Mouse (Mus musculus): Measurements from ENCODE around the gene Tnfaip8l3. TPM values are rescaled to one million over a fixed set of nuclear protein-coding genes. Genes with fewer than 3 reads are reported as not detected.
"Not testable (repeated sequence)": the region's sequence is repeated elsewhere in the genome, so short reads cannot be mapped to it uniquely, and the experiment has no call there.

Gene Tnfaip8l3
- total RNA-seq, 2 experiments from 2014 or later = 0.08 to 0.28 TPM

DNA sequence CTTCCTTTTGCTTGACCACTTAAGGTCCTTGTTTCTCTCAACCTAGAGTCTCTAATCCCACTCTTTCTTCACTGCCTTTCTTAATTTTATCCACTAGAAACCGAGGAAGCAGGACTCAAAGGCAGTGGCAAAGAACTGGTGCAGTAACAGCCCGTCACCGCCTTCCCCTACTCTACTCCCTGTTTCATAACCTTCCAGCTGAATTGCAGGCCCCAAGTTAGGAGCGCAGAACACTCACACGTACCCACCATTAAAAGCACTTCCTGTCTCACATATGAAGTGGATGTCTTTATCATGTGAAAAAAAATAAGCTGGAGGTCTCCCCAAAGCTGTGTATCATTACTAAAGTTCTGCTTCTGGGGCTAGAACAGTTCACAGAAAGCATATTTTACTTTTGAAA, 6.5 kb downstream of the Tnfaip8l3 start:
- intact Hi-C loops (cut with DNase I) = no loop called here
- no peak for DNase-seq
- H3K4me3 ChIP-seq = no peak overlapping the region
- peak overlapping the region; percentile 38 for H3K27ac ChIP-seq
- TF ChIP-seq CTCF (IDR thresholded peaks at IDR 0.05) = no peak

DNA sequence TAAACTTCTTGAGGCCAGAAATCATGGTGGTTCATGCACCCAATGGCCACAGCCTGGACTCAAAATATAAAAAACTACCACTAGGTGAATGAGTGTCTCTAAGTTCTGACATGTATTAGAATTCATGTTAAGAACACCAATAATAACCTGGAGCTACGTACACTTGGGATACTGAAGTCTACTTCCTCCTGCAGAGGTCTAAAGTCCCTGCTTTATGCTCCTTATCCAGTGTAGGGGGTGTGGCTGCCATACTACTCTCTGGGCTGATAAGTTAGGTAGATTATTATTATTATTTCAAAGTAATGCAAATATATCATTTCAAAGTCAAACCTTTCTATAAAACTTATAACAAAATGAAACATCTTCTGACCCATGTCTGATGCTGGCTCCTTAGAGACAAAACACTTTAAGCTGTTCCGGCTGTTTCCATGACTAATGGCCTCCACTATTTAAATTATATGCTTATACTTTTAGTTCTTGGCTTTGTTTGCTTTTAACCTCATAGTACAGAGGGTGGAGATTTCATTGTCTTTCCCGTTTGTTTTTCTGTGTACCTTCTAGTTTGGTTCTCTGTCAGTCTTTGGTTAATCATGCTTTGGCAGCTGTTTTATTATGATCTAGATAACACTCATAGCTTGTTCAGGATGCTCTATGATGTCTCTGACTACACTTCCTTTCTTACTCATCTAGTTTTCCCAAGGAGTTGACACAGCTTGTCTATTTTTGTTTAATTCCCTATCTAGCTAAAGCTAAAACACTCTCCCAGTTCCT, 16.7 kb downstream of the Tnfaip8l3 start:
- no peak for TF ChIP-seq CTCF (IDR thresholded peaks at IDR 0.05)
- intact Hi-C loops (cut with DNase I) = no loop called here
- no peak for DNase-seq
- no peak overlapping the region for H3K27ac ChIP-seq
- no peak overlapping the region for H3K4me3 ChIP-seq

- no peak for DNase-seq
- Histone ChIP-seq H3K4me3 (no peak overlapping the region), H3K27ac (no peak overlapping the region)
- intact Hi-C loops (cut with DNase I) = no loop called here
- no peak for TF ChIP-seq CTCF (IDR thresholded peaks at IDR 0.05)
Observed at GRCm38 (mm10) chr9:54048978-54049377, 19.2 kb downstream of the Tnfaip8l3 start.

- no peak for TF ChIP-seq CTCF (IDR thresholded peaks at IDR 0.05)
- intact Hi-C loops (cut with DNase I) = no loop called here
- Histone ChIP-seq H3K27ac (no peak overlapping the region), H3K4me3 (no peak overlapping the region)
- no peak for DNase-seq
Observed at GRCm38 (mm10) chr9:54043067-54043466, 25.1 kb downstream of the Tnfaip8l3 start.

- no peak for TF ChIP-seq CTCF (IDR thresholded peaks at IDR 0.05)
- intact Hi-C loops (cut with DNase I) = no loop called here
- DNase-seq = no peak
- Histone ChIP-seq H3K4me3 (no peak overlapping the region), H3K27ac (no peak overlapping the region)
Observed at GRCm38 (mm10) chr9:54037717-54038116, 30.5 kb downstream of the Tnfaip8l3 start.

- TF ChIP-seq CTCF (IDR thresholded peaks at IDR 0.05) = no peak
- H3K4me3 ChIP-seq = no peak overlapping the region
- DNase-seq = no peak
- H3K27ac ChIP-seq = no peak overlapping the region
- intact Hi-C loops (cut with DNase I) = no loop called here
Observed at GRCm38 (mm10) chr9:54034691-54035090, 33.5 kb downstream of the Tnfaip8l3 start.

DNA sequence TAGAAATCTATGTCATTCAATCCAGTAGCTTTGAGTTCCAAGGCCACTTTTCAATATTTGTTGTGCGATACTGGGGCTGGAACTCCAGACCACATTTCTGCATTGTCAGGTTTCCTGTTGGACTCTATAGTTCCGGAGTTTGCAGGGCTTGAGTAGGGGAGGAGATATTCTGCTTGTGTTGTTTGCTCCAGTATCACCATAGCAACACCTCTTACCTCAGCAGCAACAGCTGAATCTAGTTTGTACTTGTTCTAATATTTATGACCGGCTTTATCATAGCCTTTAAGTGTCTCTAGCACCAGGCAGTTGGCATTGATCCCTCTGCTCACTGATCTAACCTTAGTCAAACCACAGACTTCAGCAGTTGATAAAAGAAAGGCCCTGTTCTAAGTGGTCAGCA, 45.4 kb downstream of the Tnfaip8l3 start:
- H3K27ac ChIP-seq = no peak overlapping the region
- intact Hi-C loops (cut with DNase I) = no loop called here
- no peak for TF ChIP-seq CTCF (IDR thresholded peaks at IDR 0.05)
- no peak for DNase-seq
- no peak overlapping the region for H3K4me3 ChIP-seq

DNA sequence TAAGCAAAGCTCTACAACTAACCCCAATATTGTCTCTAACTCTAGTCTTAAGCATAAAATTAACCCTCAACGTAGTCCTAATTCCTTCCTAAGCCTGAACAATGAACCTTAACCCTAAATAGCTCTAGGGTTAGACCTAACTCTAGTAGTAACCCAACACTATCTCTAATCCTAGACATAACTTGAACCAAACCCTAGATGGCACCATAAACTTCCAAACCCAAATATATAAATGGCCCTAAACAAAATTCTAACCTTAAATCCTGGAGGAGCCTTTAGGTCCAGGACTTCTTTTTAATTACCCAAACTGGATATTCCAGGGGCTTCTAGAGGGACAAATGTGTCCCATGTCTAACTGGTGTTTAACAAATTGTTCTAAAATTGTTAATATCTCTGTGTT, 73.7 kb downstream of the Tnfaip8l3 start:
- intact Hi-C loops (cut with DNase I) = loop anchor here (5.0 kb wide), 3 partner anchors 328 to 553 kb away; no protein-coding TSS in a partner anchor
- H3K27ac ChIP-seq = no peak overlapping the region
- DNase-seq = no peak
- no peak for TF ChIP-seq CTCF (IDR thresholded peaks at IDR 0.05)
- no peak overlapping the region for H3K4me3 ChIP-seq

- not testable (repeated sequence) for DNase-seq, H3K27ac ChIP-seq, H3K4me3 ChIP-seq
- intact Hi-C loops (cut with DNase I) = loop anchor here (5.0 kb wide), 3 partner anchors 330 to 555 kb away; no protein-coding TSS in a partner anchor
Observed at GRCm38 (mm10) chr9:53992567-53992966, 75.6 kb downstream of the Tnfaip8l3 start.

DNA sequence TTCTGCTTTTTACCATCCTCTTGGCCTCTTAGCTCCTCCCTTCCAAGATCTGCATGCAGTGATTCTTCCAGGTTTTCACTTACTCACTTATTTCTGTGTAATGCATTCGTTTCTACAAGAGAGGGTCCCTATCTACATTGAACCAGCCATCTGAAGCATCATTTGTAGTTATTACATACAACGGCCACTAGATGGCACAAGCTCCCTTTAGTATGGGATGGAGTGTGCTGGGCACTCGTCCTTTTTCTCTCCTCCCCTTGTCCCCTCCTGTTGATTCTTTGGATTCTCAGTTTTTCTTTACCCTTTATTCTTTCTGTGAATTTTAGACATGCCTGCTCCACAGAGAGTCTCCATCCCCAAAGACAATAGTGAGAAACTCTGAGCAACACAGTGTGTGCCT, 77.3 kb downstream of the Tnfaip8l3 start:
- no peak for DNase-seq
- intact Hi-C loops (cut with DNase I) = loop anchor here (2.0 to 5.0 kb wide), 4 partner anchors 122 to 556 kb away; no protein-coding TSS in a partner anchor
- Histone ChIP-seq H3K4me3 (no peak overlapping the region), H3K27ac (no peak overlapping the region)
- TF ChIP-seq CTCF (IDR thresholded peaks at IDR 0.05) = peak; percentile 86

DNA sequence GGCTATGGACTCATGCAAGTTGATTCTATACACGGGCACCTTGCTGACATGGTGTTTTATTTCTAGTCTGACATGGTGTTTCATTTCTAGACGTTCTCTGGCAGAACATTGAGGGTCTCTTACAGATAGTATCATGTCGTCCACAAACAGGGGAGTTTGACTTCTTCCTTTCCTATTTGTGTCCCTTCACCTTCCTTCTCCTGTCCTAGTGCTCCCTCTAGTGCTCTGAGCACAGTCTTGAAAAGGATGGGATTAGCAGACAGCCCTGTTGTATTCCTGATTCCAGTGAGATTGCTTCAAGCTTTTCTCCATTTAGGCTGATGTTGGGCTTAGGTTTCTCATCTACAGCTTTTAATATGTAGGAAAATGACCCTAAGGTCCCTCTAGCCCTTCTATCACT, 81.2 kb downstream of the Tnfaip8l3 start:
- Histone ChIP-seq H3K27ac (no peak overlapping the region), H3K4me3 (no peak overlapping the region)
- DNase-seq = no peak
- intact Hi-C loops (cut with DNase I) = loop anchor here (1.0 to 10.0 kb wide), 2 partner anchors 92 to 158 kb away; no protein-coding TSS in a partner anchor
- TF ChIP-seq CTCF (IDR thresholded peaks at IDR 0.05) = peak; percentile 61

DNA sequence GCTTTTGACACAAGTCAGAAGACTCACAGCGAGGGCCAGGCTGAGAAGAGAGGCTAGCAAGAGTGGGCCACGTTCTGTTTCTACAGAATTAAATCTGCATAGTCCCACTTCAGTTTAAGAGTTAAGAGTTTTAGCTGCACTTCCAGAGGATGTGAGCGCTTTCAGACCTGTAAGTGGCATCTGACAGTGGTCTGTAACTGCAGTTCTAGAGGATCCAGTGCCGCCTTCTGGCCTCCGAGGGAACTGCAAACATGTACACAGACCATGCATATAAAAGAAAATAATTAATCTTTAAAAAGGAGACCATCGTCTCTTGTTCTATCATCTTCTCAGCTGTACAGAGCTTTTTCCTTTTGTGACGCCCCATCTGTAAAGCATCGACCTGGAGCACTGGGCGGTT, 83.3 kb downstream of the Tnfaip8l3 start:
- peak; percentile 26 for DNase-seq
- intact Hi-C loops (cut with DNase I) = loop anchor here (10.0 kb wide), 1 partner anchor 90 kb away; no protein-coding TSS in a partner anchor
- no peak overlapping the region for H3K27ac ChIP-seq
- peak; percentile 63 for TF ChIP-seq CTCF (IDR thresholded peaks at IDR 0.05)
- H3K4me3 ChIP-seq = no peak overlapping the region

DNA sequence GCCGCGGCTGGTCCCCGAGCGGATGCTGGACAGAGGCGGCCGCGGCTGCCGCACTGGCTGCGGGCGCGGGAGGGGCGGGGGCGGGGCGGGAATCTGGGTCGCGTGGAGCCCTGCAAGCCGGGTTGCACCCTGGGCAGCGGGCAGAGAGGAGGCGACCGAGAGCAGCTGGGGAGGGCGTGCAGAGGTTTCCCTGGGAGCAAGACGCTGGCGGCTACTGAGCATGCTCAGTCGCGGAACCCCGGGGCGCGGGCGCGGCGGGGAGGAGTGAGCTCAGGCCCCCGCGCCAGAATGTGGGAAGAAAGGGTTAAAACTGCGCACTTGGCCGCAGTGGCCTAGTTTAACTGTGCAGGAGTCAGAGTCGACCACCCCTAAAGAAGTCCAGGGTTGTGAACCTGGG, 93.1 kb downstream of the Tnfaip8l3 start, which contains the start of gene Elmod1:
Elmod1 (minus strand) TSS at position 180 of the 397 bp plus-strand sequence.
- H3K27ac ChIP-seq = no peak within 1 kb of the TSS
- H3K4me3 ChIP-seq = peak within 1 kb of the TSS; percentile 68
- peak; percentile 44 for DNase-seq
- peak; percentile 44; the same call in 1 of the 2 replicates for TF ChIP-seq CTCF (IDR thresholded peaks at IDR 0.05)
- intact Hi-C loops (cut with DNase I) = no loop called here
